Mouse (Mus musculus): ENCODE data around the gene Sema4a. TPM values are rescaled to one million over a fixed set of nuclear protein-coding genes. Genes with fewer than 3 reads are reported as not detected.
A peak's percentile ranks its signal among the peaks of the same experiment; 100 is the strongest.

Gene Sema4a
- polyA plus RNA-seq, 1 experiment from 2014 or later: 2.1 TPM

DNA sequence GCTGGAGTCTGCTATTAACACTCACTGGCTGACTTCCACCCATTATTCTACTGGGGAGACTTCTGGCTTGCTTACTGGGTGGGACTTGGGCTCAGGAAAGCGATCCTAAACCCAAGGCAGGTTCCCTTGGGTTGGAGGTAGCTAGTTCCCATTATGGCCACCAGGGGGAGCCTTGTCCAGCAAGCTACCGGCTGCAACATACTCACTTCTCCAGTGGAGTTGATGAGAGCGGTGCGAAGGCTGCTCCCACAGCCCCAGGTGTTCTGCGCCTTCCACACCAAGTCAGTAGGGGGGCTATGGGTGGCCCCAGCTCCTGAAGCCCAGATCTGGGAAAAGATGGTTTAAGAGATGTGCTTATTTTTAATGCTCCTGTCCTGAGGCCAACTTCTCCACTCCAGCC is 22.6 kb upstream of the Sema4a start:
- Histone ChIP-seq H3K9me3 (replicated peaks) (no peaks in the 10 kb centered on the region), H3K4me3 (no peak overlapping the region), H3K9ac (no peak overlapping the region), H3K27ac (no peak overlapping the region), H3K36me3 (peaks cover 47% of the 10 kb centered on the region), H3K4me2 (no peak overlapping the region), H3K4me1 (replicated peaks) (peaks cover 20% of the 10 kb centered on the region), H3K27me3 (peaks cover 31% of the 10 kb centered on the region)
- WGBS: 12% methylated on average over 5 of the region's 5 CpGs
- ATAC-seq (replicated peaks; ENCODE audit: insufficient number of reproducible peaks, insufficient read depth, low FRiP score, low read depth): no peak

DNA sequence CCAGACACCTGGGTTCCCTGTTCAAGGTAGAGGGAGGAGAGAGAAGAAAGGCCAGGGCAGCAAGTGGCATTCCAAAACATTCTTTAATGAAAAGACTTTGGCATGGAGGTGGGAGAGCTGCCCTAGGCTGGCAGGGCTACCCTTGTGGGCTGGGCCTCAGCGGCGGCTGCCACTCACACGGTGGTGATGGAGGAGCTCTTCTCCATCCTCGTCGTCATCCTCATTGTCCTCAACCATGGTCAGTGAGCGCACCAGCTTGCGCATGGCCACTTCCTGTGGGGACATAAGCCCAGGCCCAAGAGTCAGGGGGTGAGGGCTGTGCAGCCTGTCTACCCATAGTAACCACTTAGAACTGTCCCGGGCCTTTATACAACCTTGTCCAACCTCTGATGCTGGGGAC is 22.2 kb upstream of the Sema4a start:
- Histone ChIP-seq H3K27me3 (peaks cover 31% of the 10 kb centered on the region), H3K4me3 (no peak overlapping the region), H3K4me2 (no peak overlapping the region), H3K9ac (no peak overlapping the region), H3K36me3 (peaks cover 47% of the 10 kb centered on the region), H3K4me1 (replicated peaks) (peaks cover 16% of the 10 kb centered on the region), H3K27ac (no peak overlapping the region), H3K9me3 (replicated peaks) (no peaks in the 10 kb centered on the region)
- 76% methylated on average over 8 of the region's 8 CpGs for WGBS
- peak; percentile 36; the same call in 1 of the 2 replicates for ATAC-seq (replicated peaks; ENCODE audit: insufficient number of reproducible peaks, insufficient read depth, low FRiP score, low read depth)

DNA sequence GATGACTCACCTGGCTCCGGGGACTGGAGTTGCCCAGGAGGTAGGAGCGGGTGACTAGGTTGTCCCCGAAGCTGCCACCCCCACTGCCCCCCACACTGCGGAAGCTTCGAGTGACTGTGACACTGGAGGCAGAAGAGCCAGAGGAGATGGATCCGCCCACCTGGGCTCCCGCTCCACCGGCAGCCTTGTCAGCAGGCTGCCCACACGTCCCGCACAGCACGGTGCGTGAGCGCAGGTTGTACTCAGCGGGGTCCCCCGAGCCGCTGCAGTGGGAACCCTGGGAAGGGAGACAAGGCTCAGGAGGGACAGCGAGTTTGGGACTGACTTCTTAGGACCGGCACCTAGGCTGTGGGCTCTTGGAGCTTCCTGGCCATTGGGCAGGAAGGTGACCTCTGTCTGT is 21.4 kb upstream of the Sema4a start:
- Histone ChIP-seq H3K27ac (no peak overlapping the region), H3K4me1 (replicated peaks) (peaks cover 19% of the 10 kb centered on the region), H3K4me3 (no peak overlapping the region), H3K4me2 (no peak overlapping the region), H3K27me3 (peaks cover 31% of the 10 kb centered on the region), H3K36me3 (peaks cover 43% of the 10 kb centered on the region), H3K9me3 (replicated peaks) (no peaks in the 10 kb centered on the region), H3K9ac (no peak overlapping the region)
- no peak for ATAC-seq (replicated peaks; ENCODE audit: insufficient number of reproducible peaks, insufficient read depth, low FRiP score, low read depth)
- WGBS: 52% methylated on average over 18 of the region's 18 CpGs

DNA sequence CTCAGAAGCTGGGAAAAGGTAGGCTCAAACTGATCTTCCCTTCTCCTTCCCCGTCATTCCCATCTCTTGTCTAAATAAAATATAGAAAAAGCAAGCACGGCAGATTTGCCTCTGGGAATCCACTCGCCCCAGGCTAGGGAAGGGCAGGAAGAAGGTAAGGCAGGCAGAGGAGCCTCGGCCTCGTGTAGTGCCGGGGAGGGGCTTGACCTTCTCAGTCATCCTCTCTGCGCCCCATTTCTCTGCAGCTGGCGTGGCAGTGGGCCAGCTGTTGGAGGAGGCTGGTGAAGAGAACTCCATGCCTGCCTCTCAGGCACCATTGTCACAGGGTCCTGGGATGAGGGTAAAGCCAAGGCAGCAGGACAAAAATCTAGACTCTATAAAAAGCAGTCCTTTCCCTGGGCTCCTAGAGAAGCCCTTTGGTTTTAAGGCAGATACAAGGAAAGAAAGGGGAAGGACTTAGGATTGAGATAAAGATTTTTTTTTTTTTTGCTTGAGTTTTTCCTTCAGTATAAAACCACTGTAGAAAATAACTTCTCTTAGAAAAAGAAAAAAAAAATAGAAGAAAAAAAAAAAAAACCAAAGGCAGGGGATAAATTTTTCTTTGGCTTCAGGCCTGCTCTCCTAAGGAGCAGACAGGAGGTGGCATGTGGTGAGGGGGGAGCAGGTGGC is 20.5 kb upstream of the Sema4a start:
- H3K27ac ChIP-seq: no peak overlapping the region
- H3K4me2 ChIP-seq: no peak overlapping the region
- WGBS: 53% methylated on average over 8 of the region's 8 CpGs
- ATAC-seq (replicated peaks; ENCODE audit: insufficient number of reproducible peaks, insufficient read depth, low FRiP score, low read depth): no peak
- H3K36me3 ChIP-seq: peaks cover 34% of the 10 kb centered on the region
- H3K27me3 ChIP-seq: peaks cover 26% of the 10 kb centered on the region
- H3K9me3 ChIP-seq (replicated peaks): no peaks in the 10 kb centered on the region
- H3K4me3 ChIP-seq: no peak overlapping the region
- H3K9ac ChIP-seq: no peak overlapping the region
- peaks cover 19% of the 10 kb centered on the region for H3K4me1 ChIP-seq (replicated peaks)

DNA sequence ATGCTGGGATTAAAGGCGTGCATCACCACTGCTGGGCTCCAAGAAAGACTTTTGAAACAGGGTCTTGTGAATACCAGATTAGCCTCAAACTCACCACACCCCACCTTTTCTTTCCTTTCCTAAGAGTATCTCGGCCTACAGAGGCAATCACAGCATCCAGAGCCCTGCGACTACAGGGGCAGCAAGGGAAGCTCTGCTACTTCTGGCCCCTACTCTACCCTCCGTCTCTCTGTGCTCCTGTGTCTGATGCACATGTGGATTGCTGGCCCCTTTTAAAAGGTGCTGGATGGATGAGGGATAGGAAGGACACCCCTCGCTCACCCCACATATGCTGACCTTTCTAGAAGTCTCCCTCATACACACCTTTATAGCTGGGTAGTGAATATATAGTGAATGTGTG is 19.7 kb upstream of the Sema4a start:
- H3K9ac ChIP-seq: no peak overlapping the region
- H3K27ac ChIP-seq: no peak overlapping the region
- peaks cover 19% of the 10 kb centered on the region for H3K4me1 ChIP-seq (replicated peaks)
- H3K4me2 ChIP-seq: no peak overlapping the region
- H3K9me3 ChIP-seq (replicated peaks): no peaks in the 10 kb centered on the region
- WGBS: 97% methylated on average over 5 of the region's 5 CpGs
- no peak for ATAC-seq (replicated peaks; ENCODE audit: insufficient number of reproducible peaks, insufficient read depth, low FRiP score, low read depth)
- peaks cover 26% of the 10 kb centered on the region for H3K36me3 ChIP-seq
- H3K27me3 ChIP-seq: peaks cover 18% of the 10 kb centered on the region
- no peak overlapping the region for H3K4me3 ChIP-seq

DNA sequence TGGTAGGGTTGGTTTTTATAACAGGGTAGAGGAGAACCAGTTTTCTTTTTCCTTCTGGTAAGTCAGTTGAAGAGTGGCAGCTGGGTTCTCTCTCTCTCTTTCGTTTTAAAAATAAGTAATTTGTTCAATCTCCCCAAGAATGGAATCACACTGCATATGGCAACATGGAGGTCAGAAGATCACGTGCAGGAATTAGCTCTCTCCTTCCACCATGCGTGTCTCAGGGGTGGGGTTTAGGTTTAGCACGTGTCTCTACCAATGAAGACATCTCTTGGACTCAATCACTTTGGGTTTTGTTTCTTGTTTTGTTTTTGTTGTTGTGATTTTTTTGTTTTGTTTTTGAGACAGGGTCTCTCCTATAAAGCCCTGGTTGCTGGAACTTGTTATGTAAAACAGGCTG is 18.8 kb upstream of the Sema4a start:
- no peaks in the 10 kb centered on the region for H3K9me3 ChIP-seq (replicated peaks)
- H3K36me3 ChIP-seq: peaks cover 22% of the 10 kb centered on the region
- no peak overlapping the region for H3K27ac ChIP-seq
- H3K4me3 ChIP-seq: no peak overlapping the region
- no peak overlapping the region for H3K9ac ChIP-seq
- H3K27me3 ChIP-seq: peaks cover 15% of the 10 kb centered on the region
- no peak for ATAC-seq (replicated peaks; ENCODE audit: insufficient number of reproducible peaks, insufficient read depth, low FRiP score, low read depth)
- H3K4me1 ChIP-seq (replicated peaks): peaks cover 18% of the 10 kb centered on the region
- 79% methylated on average over 4 of the region's 4 CpGs for WGBS
- H3K4me2 ChIP-seq: no peak overlapping the region

DNA sequence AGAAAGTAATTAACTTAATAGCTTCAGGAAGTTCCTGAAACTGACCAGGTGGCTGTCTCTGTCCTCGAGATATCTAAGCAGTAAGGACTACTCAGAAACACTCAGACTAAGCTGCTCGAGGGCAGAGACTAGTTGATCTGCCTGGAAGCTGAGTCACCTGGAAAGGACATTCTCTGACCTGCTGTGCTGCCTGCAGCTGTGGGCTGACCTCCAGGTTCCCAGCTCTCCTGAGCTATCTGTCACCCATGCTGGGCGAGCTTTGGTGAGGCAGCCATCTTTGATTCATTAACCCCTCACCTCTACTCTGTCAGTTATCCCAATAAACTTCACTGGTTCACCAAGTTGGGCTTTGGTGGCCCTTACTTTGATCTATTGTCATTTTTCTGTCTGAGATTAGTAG is 18.2 kb upstream of the Sema4a start:
- H3K4me2 ChIP-seq: no peak overlapping the region
- H3K36me3 ChIP-seq: peaks cover 17% of the 10 kb centered on the region
- H3K9me3 ChIP-seq (replicated peaks): no peaks in the 10 kb centered on the region
- WGBS: 44% methylated on average over 3 of the region's 3 CpGs
- no peak for ATAC-seq (replicated peaks; ENCODE audit: insufficient number of reproducible peaks, insufficient read depth, low FRiP score, low read depth)
- no peak overlapping the region for H3K9ac ChIP-seq
- H3K27ac ChIP-seq: no peak overlapping the region
- no peak overlapping the region for H3K4me3 ChIP-seq
- peaks cover 13% of the 10 kb centered on the region; the same call in 1 of the 2 replicates for H3K4me1 ChIP-seq (replicated peaks)
- 0 out of 2 replicates have a peak, but pooled peaks cover 9% of the 10 kb centered on the region for H3K27me3 ChIP-seq

DNA sequence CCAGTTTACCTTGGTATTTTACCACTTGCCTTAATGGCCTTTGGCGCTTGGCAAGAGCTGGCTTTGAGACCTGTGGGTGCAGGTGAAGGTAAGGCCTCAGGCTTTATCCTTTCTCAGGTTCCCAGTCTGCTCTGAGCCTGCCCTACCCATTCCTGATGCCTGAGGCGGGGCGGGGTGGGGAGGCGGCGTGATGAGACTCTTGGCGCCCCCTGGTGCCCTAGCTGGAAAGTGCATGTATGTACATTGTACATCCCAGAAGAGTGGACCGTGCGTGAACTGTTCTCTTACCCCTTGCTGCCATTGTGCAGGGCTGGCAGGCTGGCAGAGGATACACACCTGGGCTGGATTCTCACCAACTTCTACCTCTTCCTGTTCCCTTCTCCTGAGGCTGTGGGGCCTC is 16.8 kb upstream of the Sema4a start:
- H3K27me3 ChIP-seq: 0 out of 2 replicates have a peak, but pooled peaks cover 4% of the 10 kb centered on the region
- no peaks in the 10 kb centered on the region for H3K9me3 ChIP-seq (replicated peaks)
- H3K4me2 ChIP-seq: 0 out of 2 replicates have a peak overlapping the region, but pooled peaks have one; percentile 15
- no peak overlapping the region for H3K9ac ChIP-seq
- ATAC-seq (replicated peaks; ENCODE audit: insufficient number of reproducible peaks, insufficient read depth, low FRiP score, low read depth): peak; percentile 69
- peaks cover 9% of the 10 kb centered on the region; the same call in 1 of the 2 replicates for H3K36me3 ChIP-seq
- H3K27ac ChIP-seq: no peak overlapping the region
- peaks cover 13% of the 10 kb centered on the region; the same call in 1 of the 2 replicates for H3K4me1 ChIP-seq (replicated peaks)
- no peak overlapping the region for H3K4me3 ChIP-seq
- WGBS: under 1% methylated on average over 8 of the region's 8 CpGs

DNA sequence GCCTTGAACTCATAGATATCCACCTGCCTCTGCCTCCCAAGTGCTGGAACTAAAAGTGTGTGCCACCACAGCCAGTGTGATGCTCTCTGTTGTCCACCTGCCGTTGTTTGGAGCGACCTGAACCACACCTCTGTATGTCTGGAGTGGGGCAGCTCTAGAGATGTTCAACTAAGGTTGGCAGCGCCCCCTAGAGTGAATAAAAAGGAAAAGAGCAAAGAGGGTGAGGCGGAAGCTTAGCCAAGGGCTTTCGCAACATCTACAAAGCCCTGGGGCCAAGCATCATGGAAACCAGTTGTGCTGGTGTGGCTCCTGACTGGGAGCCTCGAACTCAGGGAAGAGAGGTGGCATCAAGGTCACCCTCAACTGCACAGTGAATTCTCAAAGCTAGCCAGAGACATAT is 15.4 kb upstream of the Sema4a start:
- Histone ChIP-seq H3K4me3 (no peak overlapping the region), H3K27ac (no peak overlapping the region), H3K9ac (no peak overlapping the region), H3K4me1 (replicated peaks) (peaks cover 6% of the 10 kb centered on the region; the same call in 1 of the 2 replicates), H3K9me3 (replicated peaks) (no peaks in the 10 kb centered on the region), H3K36me3 (no peaks in the 10 kb centered on the region), H3K4me2 (no peak overlapping the region), H3K27me3 (no peaks in the 10 kb centered on the region)
- ATAC-seq (replicated peaks; ENCODE audit: insufficient number of reproducible peaks, insufficient read depth, low FRiP score, low read depth): no peak
- 59% methylated on average over 6 of the region's 6 CpGs for WGBS

DNA sequence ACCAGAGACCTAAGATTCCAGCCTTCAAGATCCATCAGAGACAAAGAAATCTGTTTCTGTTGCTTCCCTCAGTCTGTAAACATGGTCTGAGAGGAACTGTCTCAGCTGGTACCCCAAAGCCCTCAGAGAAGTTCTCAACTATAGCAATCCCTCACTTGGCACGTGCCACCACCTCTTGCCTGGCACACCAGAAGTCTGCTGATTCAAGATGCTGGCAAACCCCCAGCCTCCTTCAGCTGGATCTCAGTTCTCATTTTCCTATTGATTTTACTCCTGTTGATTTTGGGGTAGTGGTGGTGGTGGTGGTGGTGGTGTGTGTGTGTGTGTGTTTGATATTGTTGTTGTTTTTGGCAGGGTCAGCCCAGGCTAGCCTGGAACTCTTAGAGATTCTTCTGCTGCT is 12.6 kb upstream of the Sema4a start:
- H3K4me1 ChIP-seq (replicated peaks): peaks cover 4% of the 10 kb centered on the region; the same call in 1 of the 2 replicates

DNA sequence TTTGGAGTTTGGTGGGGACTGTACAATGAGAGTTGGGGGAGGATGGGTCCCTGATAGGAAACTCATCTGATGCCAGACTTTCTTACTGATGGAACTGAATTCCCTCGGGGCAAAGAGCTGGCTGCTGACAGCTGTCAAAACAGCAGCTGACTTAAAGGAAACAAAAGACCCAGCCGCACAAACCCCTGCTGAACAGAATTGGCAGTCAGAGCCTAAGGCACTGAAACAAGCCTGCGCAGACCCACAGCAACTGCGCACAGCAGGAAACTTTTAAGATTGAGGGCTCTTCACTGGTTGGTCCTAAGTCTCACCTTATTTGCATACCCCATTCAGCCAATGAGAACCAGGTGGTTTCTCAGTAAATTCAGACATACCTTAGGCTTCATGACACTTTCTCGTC is 12.0 kb upstream of the Sema4a start:
- 39% methylated on average over 5 of the region's 5 CpGs for WGBS
- H3K9me3 ChIP-seq (replicated peaks): no peaks in the 10 kb centered on the region
- no peak for ATAC-seq (replicated peaks; ENCODE audit: insufficient number of reproducible peaks, insufficient read depth, low FRiP score, low read depth)

More for the DNA sequence above, 12.6 kb upstream of the Sema4a start:
- ATAC-seq (replicated peaks; ENCODE audit: insufficient number of reproducible peaks, insufficient read depth, low FRiP score, low read depth): no peak
- Histone ChIP-seq H3K9me3 (replicated peaks) (no peaks in the 10 kb centered on the region), H3K27ac (no peak overlapping the region), H3K9ac (no peak overlapping the region), H3K27me3 (no peaks in the 10 kb centered on the region), H3K36me3 (no peaks in the 10 kb centered on the region), H3K4me2 (no peak overlapping the region), H3K4me3 (no peak overlapping the region)
- 77% methylated on average over 1 of the region's 1 CpGs for WGBS

DNA sequence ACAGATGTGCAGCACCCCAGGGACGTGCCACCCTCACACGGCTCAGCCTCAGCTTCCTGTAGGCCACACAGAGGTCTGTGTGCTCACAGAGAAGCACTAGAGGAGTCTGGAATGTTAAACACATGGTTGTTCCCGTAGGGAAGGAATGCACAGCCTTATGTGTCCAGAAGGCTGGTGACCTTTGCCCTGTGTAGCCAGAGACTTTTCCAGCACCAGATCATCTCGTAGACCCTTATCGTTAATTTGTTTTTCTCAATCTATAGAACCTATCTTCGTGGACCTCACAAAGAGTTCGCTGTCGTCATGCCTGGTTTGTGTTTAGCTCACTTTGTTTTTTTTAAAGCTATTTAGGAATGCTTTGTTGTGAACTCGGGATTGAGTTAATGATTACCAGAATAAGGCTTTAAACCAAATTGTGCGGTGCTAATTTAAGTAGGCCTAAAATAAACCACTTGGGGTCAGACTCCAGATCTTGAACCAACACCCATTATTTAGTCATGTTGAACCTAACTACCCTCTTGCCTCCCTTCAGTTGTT is 10.0 kb upstream of the Sema4a start:
- no peak overlapping the region for H3K27ac ChIP-seq
- 57% methylated on average over 10 of the region's 10 CpGs for WGBS
- H3K9me3 ChIP-seq (replicated peaks): no peaks in the 10 kb centered on the region
- 0 out of 2 replicates have a peak, but pooled peaks cover 5% of the 10 kb centered on the region for H3K27me3 ChIP-seq
- H3K36me3 ChIP-seq: no peaks in the 10 kb centered on the region
- no peak overlapping the region for H3K4me2 ChIP-seq
- H3K9ac ChIP-seq: no peak overlapping the region
- no peak overlapping the region for H3K4me3 ChIP-seq
- peaks cover 3% of the 10 kb centered on the region for H3K4me1 ChIP-seq (replicated peaks)
- no peak for ATAC-seq (replicated peaks; ENCODE audit: insufficient number of reproducible peaks, insufficient read depth, low FRiP score, low read depth)

More for the DNA sequence above, 12.0 kb upstream of the Sema4a start:
- Histone ChIP-seq H3K9ac (no peak overlapping the region), H3K36me3 (no peaks in the 10 kb centered on the region), H3K4me3 (no peak overlapping the region), H3K4me1 (replicated peaks) (peaks cover 4% of the 10 kb centered on the region; the same call in 1 of the 2 replicates), H3K27me3 (0 out of 2 replicates have a peak, but pooled peaks cover 5% of the 10 kb centered on the region), H3K4me2 (no peak overlapping the region), H3K27ac (no peak overlapping the region)
